Mouse (Mus musculus): Measurements from ENCODE around the gene C9. TPM values are rescaled to one million over a fixed set of nuclear protein-coding genes. Genes with fewer than 3 reads are reported as not detected.

The C9 gene
- polyA plus RNA-seq, 1 experiment from 2014 or later, result not detected

GRCm38 (mm10) chr15:6498396-6499070 is 53.4 kb downstream of the C9 start:
- ATAC-seq (ENCODE audit: low FRiP score), result peak; percentile 68
- H3K4me3 ChIP-seq, result no peak overlapping the region

GRCm38 (mm10) chr15:6500787-6501186 is 55.7 kb downstream of the C9 start:
- ATAC-seq (ENCODE audit: low FRiP score), result no peak
- Histone ChIP-seq H3K9me3 (no peaks in the 10 kb centered on the region), H3K4me1 (replicated peaks) (0 out of 2 replicates have a peak, but pooled peaks cover 3% of the 10 kb centered on the region), H3K27ac (no peak overlapping the region), H3K4me3 (no peak overlapping the region), H3K27me3 (no peaks in the 10 kb centered on the region), H3K36me3 (no peaks in the 10 kb centered on the region), H3K9ac (no peak overlapping the region), H3K4me2 (no peak overlapping the region)
- 38% methylated on average over 1 of the region's 1 CpGs for WGBS

More at GRCm38 (mm10) chr15:6498396-6499070, 53.4 kb downstream of the C9 start:
- 0 out of 2 replicates have a peak overlapping the region, but pooled peaks have one; percentile 4 for H3K4me2 ChIP-seq
- H3K27ac ChIP-seq, result no peak overlapping the region
- no peaks in the 10 kb centered on the region for H3K9me3 ChIP-seq
- WGBS, result 62% methylated on average over 10 of the region's 10 CpGs
- 0 out of 2 replicates have a peak, but pooled peaks cover 3% of the 10 kb centered on the region for H3K4me1 ChIP-seq (replicated peaks)
- no peaks in the 10 kb centered on the region for H3K27me3 ChIP-seq
- H3K36me3 ChIP-seq, result no peaks in the 10 kb centered on the region
- H3K9ac ChIP-seq, result no peak overlapping the region

- Histone ChIP-seq H3K4me2 (no peak overlapping the region), H3K36me3 (no peaks in the 10 kb centered on the region), H3K27me3 (no peaks in the 10 kb centered on the region), H3K9ac (no peak overlapping the region), H3K9me3 (no peaks in the 10 kb centered on the region), H3K27ac (no peak overlapping the region), H3K4me1 (replicated peaks) (no peaks in the 10 kb centered on the region), H3K4me3 (no peak overlapping the region)
- 100% methylated on average over 1 of the region's 1 CpGs for WGBS
- ATAC-seq (ENCODE audit: low FRiP score), result no peak
These were observed 72.4 kb downstream of the C9 start for GRCm38 (mm10) chr15:6517525-6517924.

- H3K4me2 ChIP-seq, result no peak overlapping the region
- H3K36me3 ChIP-seq, result no peaks in the 10 kb centered on the region
- no peaks in the 10 kb centered on the region for H3K4me1 ChIP-seq (replicated peaks)
- H3K27me3 ChIP-seq, result no peaks in the 10 kb centered on the region
- H3K9me3 ChIP-seq, result no peaks in the 10 kb centered on the region
- no peak overlapping the region for H3K4me3 ChIP-seq
- no peak for ATAC-seq (ENCODE audit: low FRiP score)
- 93% methylated on average over 19 of the region's 19 CpGs for WGBS
- no peak overlapping the region for H3K27ac ChIP-seq
- H3K9ac ChIP-seq, result no peak overlapping the region
These were observed 74.5 kb downstream of the C9 start for GRCm38 (mm10) chr15:6519417-6520255.

GRCm38 (mm10) chr15:6520505-6521155 is 75.5 kb downstream of the C9 start:
- no peak for ATAC-seq (ENCODE audit: low FRiP score)
- Histone ChIP-seq H3K36me3 (no peaks in the 10 kb centered on the region), H3K27me3 (no peaks in the 10 kb centered on the region), H3K4me1 (replicated peaks) (no peaks in the 10 kb centered on the region), H3K27ac (no peak overlapping the region), H3K4me3 (no peak overlapping the region), H3K9ac (no peak overlapping the region), H3K9me3 (no peaks in the 10 kb centered on the region), H3K4me2 (no peak overlapping the region)
- WGBS, result 91% methylated on average over 10 of the region's 10 CpGs

- H3K4me3 ChIP-seq, result no peak within 1 kb of the TSS
- no peak for ATAC-seq (ENCODE audit: low FRiP score)
- H3K4me1 ChIP-seq (replicated peaks), result no peaks in the 10 kb centered on the region
- H3K9me3 ChIP-seq, result no peaks in the 10 kb centered on the region
- H3K4me2 ChIP-seq, result no peak within 1 kb of the TSS
- no peaks in the 10 kb centered on the region for H3K36me3 ChIP-seq
- H3K9ac ChIP-seq, result no peak within 1 kb of the TSS
- H3K27me3 ChIP-seq, result no peaks in the 10 kb centered on the region
- WGBS, result 83% methylated on average over 8 of the region's 8 CpGs
- no peak within 1 kb of the TSS for H3K27ac ChIP-seq
These were observed 77.6 kb downstream of the C9 start, which contains the start of gene Fyb for GRCm38 (mm10) chr15:6522653-6523167. Fyb (plus strand) TSS chr15:6522853.

GRCm38 (mm10) chr15:6524801-6525200 is 79.7 kb downstream of the C9 start:
- no peak overlapping the region for H3K27ac ChIP-seq
- WGBS, result 94% methylated on average over 2 of the region's 2 CpGs
- H3K9ac ChIP-seq, result no peak overlapping the region
- H3K9me3 ChIP-seq, result no peaks in the 10 kb centered on the region
- no peaks in the 10 kb centered on the region for H3K36me3 ChIP-seq
- H3K27me3 ChIP-seq, result no peaks in the 10 kb centered on the region
- no peaks in the 10 kb centered on the region for H3K4me1 ChIP-seq (replicated peaks)
- no peak overlapping the region for H3K4me3 ChIP-seq
- no peak for ATAC-seq (ENCODE audit: low FRiP score)
- no peak overlapping the region for H3K4me2 ChIP-seq

- H3K27me3 ChIP-seq, result no peaks in the 10 kb centered on the region
- no peak overlapping the region for H3K4me3 ChIP-seq
- no peak overlapping the region for H3K27ac ChIP-seq
- no peak overlapping the region for H3K4me2 ChIP-seq
- H3K9me3 ChIP-seq, result no peaks in the 10 kb centered on the region
- no peaks in the 10 kb centered on the region for H3K36me3 ChIP-seq
- WGBS, result 88% methylated on average over 3 of the region's 3 CpGs
- no peaks in the 10 kb centered on the region for H3K4me1 ChIP-seq (replicated peaks)
- ATAC-seq (ENCODE audit: low FRiP score), result no peak
- H3K9ac ChIP-seq, result no peak overlapping the region
These were observed 80.3 kb downstream of the C9 start for GRCm38 (mm10) chr15:6525386-6525785.

GRCm38 (mm10) chr15:6533858-6534343 is 88.8 kb downstream of the C9 start:
- 87% methylated on average over 3 of the region's 3 CpGs for WGBS
- no peaks in the 10 kb centered on the region for H3K36me3 ChIP-seq
- no peak overlapping the region for H3K4me2 ChIP-seq
- H3K4me1 ChIP-seq (replicated peaks), result no peaks in the 10 kb centered on the region
- ATAC-seq (ENCODE audit: low FRiP score), result no peak
- no peak overlapping the region for H3K4me3 ChIP-seq
- no peak overlapping the region for H3K9ac ChIP-seq
- H3K27me3 ChIP-seq, result no peaks in the 10 kb centered on the region
- no peaks in the 10 kb centered on the region for H3K9me3 ChIP-seq
- H3K27ac ChIP-seq, result no peak overlapping the region

- ATAC-seq (ENCODE audit: low FRiP score), result no peak
- 87% methylated on average over 8 of the region's 8 CpGs for WGBS
- Histone ChIP-seq H3K4me2 (no peak overlapping the region), H3K27me3 (no peaks in the 10 kb centered on the region), H3K4me3 (no peak overlapping the region), H3K9ac (no peak overlapping the region), H3K36me3 (no peaks in the 10 kb centered on the region), H3K27ac (no peak overlapping the region), H3K9me3 (no peaks in the 10 kb centered on the region), H3K4me1 (replicated peaks) (no peaks in the 10 kb centered on the region)
These were observed 89.5 kb downstream of the C9 start for GRCm38 (mm10) chr15:6534592-6534991.

- no peak overlapping the region for H3K4me2 ChIP-seq
- ATAC-seq (ENCODE audit: low FRiP score), result no peak
- no peak overlapping the region for H3K27ac ChIP-seq
- H3K36me3 ChIP-seq, result no peaks in the 10 kb centered on the region
- no peaks in the 10 kb centered on the region for H3K9me3 ChIP-seq
- H3K4me3 ChIP-seq, result no peak overlapping the region
- H3K27me3 ChIP-seq, result no peaks in the 10 kb centered on the region
- WGBS, result 86% methylated on average over 7 of the region's 7 CpGs
- H3K4me1 ChIP-seq (replicated peaks), result no peaks in the 10 kb centered on the region
- no peak overlapping the region for H3K9ac ChIP-seq
These were observed 94.7 kb downstream of the C9 start for GRCm38 (mm10) chr15:6539639-6540338.

Measured in hindbrain, embryonic 13.5 days (tissue).